Mouse (Mus musculus) hindbrain, postnatal 0 days (tissue): Measurements from ENCODE around the gene Vamp1. TPM values are rescaled to one million over a fixed set of nuclear protein-coding genes. Genes with fewer than 3 reads are reported as not detected.

ENCODE experiments used
- ATAC-seq: fragments of 200-750 bp; cut with Nextera tagmentation; 2 replicates; pipeline ENCODE4 v1.8.0; 2017; ENCODE audit warnings: mild to moderate bottlenecking, moderate TSS enrichment, moderate library complexity
- DNase-seq: peaks from one replicate; pipeline ENCODE4 v3.0.0-alpha.2; 2015; ENCODE audit warnings: low spot score
- H3K27ac ChIP-seq: fragments of 300-500 bp; sonication (generic); 2 replicates; pipeline ENCODE4 v1.5.1; 2014; ENCODE audit warnings: mild to moderate bottlenecking
- H3K27me3 ChIP-seq: fragments of 300-500 bp; sonication (generic); 2 replicates; pipeline ENCODE4 v1.6.1; 2014; ENCODE audit warnings: low read length, mixed read lengths; ENCODE audit not compliant: insufficient read depth
- H3K36me3 ChIP-seq: fragments of 300-500 bp; sonication (generic); 2 replicates; pipeline ENCODE4 v1.6.1; 2014; ENCODE audit warnings: low read length, mixed read lengths; ENCODE audit not compliant: insufficient read depth
- H3K4me1 ChIP-seq: fragments of 300-500 bp; sonication (generic); 2 replicates; pipeline ENCODE4 v1.6.1; 2014; ENCODE audit warnings: antibody characterized with exemption, low read length, mixed read lengths; ENCODE audit not compliant: insufficient read depth
- H3K4me2 ChIP-seq: fragments of 300-500 bp; sonication (generic); 2 replicates; pipeline ENCODE4 v1.6.1; 2014; ENCODE audit warnings: low read depth, mild to moderate bottlenecking, low read length, moderate library complexity, mixed read lengths
- H3K4me3 ChIP-seq: fragments of 300-500 bp; sonication (generic); 2 replicates; pipeline ENCODE4 v1.5.1; 2014; ENCODE audit warnings: low read length
- H3K9ac ChIP-seq: fragments of 300-500 bp; sonication (generic); replicated peaks from 2 replicates; pipeline ENCODE4 v1.6.1; 2014; ENCODE audit warnings: mild to moderate bottlenecking, low read length, moderate library complexity, mixed read lengths
- H3K9me3 ChIP-seq: fragments of 300-500 bp; sonication (generic); 2 replicates; pipeline ENCODE4 v1.6.1; 2016; ENCODE audit warnings: low read length, mixed read lengths
- CTCF ChIP-seq: IDR thresholded peaks from 2 replicates; pipeline ENCODE4 v1.5.1; 2016; ENCODE audit warnings: antibody characterized with exemption, control low read depth, low read depth
- WGBS: fragments of 180-500 bp; shearing (Covaris S2); extraction: QIAGEN DNeasy Blood & Tissue Kit; methylation state at CpG from one replicate; pipeline ENCODE4 v1.1.7; 2014; 5-methylcytosine and 5-hydroxymethylcytosine counted together
- microRNA-seq, 2 experiments: library from miRNA; unstranded; fragments of <30 nt; microRNA quantifications; one replicate each; pipeline ENCODE4; 2016
- polyA plus RNA-seq: library from polyadenylated mRNA; unstranded; fragments of >200 nt; fragmentation: Nextera tagmentation; extraction: Ambion mirVana; gene quantifications from 2 replicates; pipeline ENCODE4 v1.2.1, GENCODE M21; 2015
- total RNA-seq: library from RNA; depleted of rRNA; stranded (reverse); fragments of >200 nt; gene quantifications from 2 replicates; pipeline ENCODE4 v1.2.3, GENCODE M21; 2014; rRNA removed

Vamp1 gene
- total and polyA plus RNA-seq, 2 experiments from 2014 or later, result 74.6 to 85.3 TPM

GRCm38 (mm10) chr6:125294049-125294448 lies 78.7 kb downstream of the Vamp1 start:
- no peak for TF ChIP-seq CTCF
- Histone ChIP-seq H3K4me1 (no peaks in the 10 kb centered on the region), H3K9ac (no peak overlapping the region), H3K27ac (no peak overlapping the region), H3K27me3 (no peaks in the 10 kb centered on the region), H3K4me2 (no peak overlapping the region), H3K36me3 (no peaks in the 10 kb centered on the region), H3K4me3 (no peak overlapping the region), H3K9me3 (0 out of 2 replicates have a peak, but pooled peaks cover 2% of the 10 kb centered on the region)
- ATAC-seq, result no peak
- DNase-seq, result no peak
- 91% methylated on average over 4 of the region's 4 CpGs for WGBS

Small RNA genes within 50 kb of the gene (microRNA-seq; reads per million reads assigned to microRNA genes)
- gene Mir3098 (0.35 to 0.36 reads per million in 2 experiments), gene Mir8113 (0 reads per million in 2 experiments)

Other genes with a start within 250 kb of the Vamp1 start
- gene Pianp, start 218.9 kb upstream of the Vamp1 start, total RNA-seq, result 24.1 and 32.9 TPM in 2 replicates
- 58.9 and 65.4 TPM in 2 replicates for gene Pianp, start 218.9 kb upstream of the Vamp1 start, polyA plus RNA-seq
- gene Zfp384, start 206.4 kb upstream of the Vamp1 start, total RNA-seq, result 37.3 and 38.6 TPM in 2 replicates
- 10.3 and 11.6 TPM in 2 replicates for gene Zfp384, start 206.4 kb upstream of the Vamp1 start, polyA plus RNA-seq
- gene Ing4, start 175.8 kb upstream of the Vamp1 start, total RNA-seq, result 60.7 and 78.3 TPM in 2 replicates
- gene Ing4, start 175.8 kb upstream of the Vamp1 start, polyA plus RNA-seq, result 97.6 and 102 TPM in 2 replicates
- 10.5 and 17.3 TPM in 2 replicates for gene Acrbp, start 165.9 kb upstream of the Vamp1 start, total RNA-seq
- 12.2 and 17.5 TPM in 2 replicates for gene Acrbp, start 165.9 kb upstream of the Vamp1 start, polyA plus RNA-seq
- 0.75 and 1.8 TPM in 2 replicates for gene Lpar5, start 147.6 kb upstream of the Vamp1 start, total RNA-seq
- gene Lpar5, start 147.6 kb upstream of the Vamp1 start, polyA plus RNA-seq, result 0.68 and 0.88 TPM in 2 replicates
- 101 and 106 TPM in 2 replicates for gene Chd4, start 119.6 kb upstream of the Vamp1 start, total RNA-seq
- gene Chd4, start 119.6 kb upstream of the Vamp1 start, polyA plus RNA-seq, result 90.2 and 94.7 TPM in 2 replicates
- gene Nop2, start 83.6 kb upstream of the Vamp1 start, total RNA-seq, result 33.9 and 34.2 TPM in 2 replicates
- 37.3 and 38.8 TPM in 2 replicates for gene Nop2, start 83.6 kb upstream of the Vamp1 start, polyA plus RNA-seq
- gene Iffo1, start 70.3 kb upstream of the Vamp1 start, total RNA-seq, result 29.1 and 30.5 TPM in 2 replicates
- 20.3 and 20.6 TPM in 2 replicates for gene Iffo1, start 70.3 kb upstream of the Vamp1 start, polyA plus RNA-seq
- 2,711 and 2,736 TPM in 2 replicates for gene Gapdh, start 49.1 kb upstream of the Vamp1 start, total RNA-seq
- 1,874 and 1,919 TPM in 2 replicates for gene Gapdh, start 49.1 kb upstream of the Vamp1 start, polyA plus RNA-seq
- gene Ncapd2, start 23.9 kb upstream of the Vamp1 start, total RNA-seq, result 47.1 and 56.3 TPM in 2 replicates
- gene Ncapd2, start 23.9 kb upstream of the Vamp1 start, polyA plus RNA-seq, result 30.3 and 34.1 TPM in 2 replicates
- gene Mrpl51, start 23.8 kb upstream of the Vamp1 start, total RNA-seq, result 20.6 and 40.3 TPM in 2 replicates
- 159 and 163 TPM in 2 replicates for gene Mrpl51, start 23.8 kb upstream of the Vamp1 start, polyA plus RNA-seq
- gene Tapbpl, start 16.3 kb downstream of the Vamp1 start, total RNA-seq, result 4.5 and 7.0 TPM in 2 replicates
- gene Tapbpl, start 16.3 kb downstream of the Vamp1 start, polyA plus RNA-seq, result 7.0 and 7.8 TPM in 2 replicates
- gene Cd27, start 21.5 kb downstream of the Vamp1 start, total RNA-seq, result 0.79 TPM in 1 of 2 replicates, not detected in the other
- 0.29 and 0.71 TPM in 2 replicates for gene Cd27, start 21.5 kb downstream of the Vamp1 start, polyA plus RNA-seq
- gene Tuba3a, start 70.5 kb downstream of the Vamp1 start, total RNA-seq, result not detected in 2 replicates
- not detected in 2 replicates for gene Tuba3a, start 70.5 kb downstream of the Vamp1 start, polyA plus RNA-seq
- 31.6 and 34.4 TPM in 2 replicates for gene Ltbr, start 98.3 kb downstream of the Vamp1 start, total RNA-seq
- gene Ltbr, start 98.3 kb downstream of the Vamp1 start, polyA plus RNA-seq, result 17.5 and 18.1 TPM in 2 replicates
- 1.7 and 3.0 TPM in 2 replicates for gene Scnn1a, start 105.1 kb downstream of the Vamp1 start, total RNA-seq
- 1.00 and 1.2 TPM in 2 replicates for gene Scnn1a, start 105.1 kb downstream of the Vamp1 start, polyA plus RNA-seq
- 12.2 and 18.0 TPM in 2 replicates for gene Tnfrsf1a, start 133.8 kb downstream of the Vamp1 start, total RNA-seq
- gene Tnfrsf1a, start 133.8 kb downstream of the Vamp1 start, polyA plus RNA-seq, result 15.5 and 16.3 TPM in 2 replicates
- 0.68 and 0.86 TPM in 2 replicates for gene Plekhg6, start 165.2 kb downstream of the Vamp1 start, total RNA-seq
- gene Plekhg6, start 165.2 kb downstream of the Vamp1 start, polyA plus RNA-seq, result 0.32 and 0.74 TPM in 2 replicates